Mouse (Mus musculus) CH12.LX (cell line): ENCODE results near the gene Nos1ap. TPM values are rescaled to one million over a fixed set of nuclear protein-coding genes. Genes with fewer than 3 reads are reported as not detected.

Source experiments
- DNase-seq: peaks from one replicate; pipeline ENCODE4 v3.0.0-alpha.2; 2013; ENCODE audit errors: extremely low read depth
- H3K27ac ChIP-seq: 2 replicates; pipeline ENCODE4 v1.5.1; 2012; ENCODE audit warnings: low read depth, mild to moderate bottlenecking, control low read depth, moderate library complexity; ENCODE audit not compliant: insufficient read depth
- H3K27me3 ChIP-seq: replicated peaks from 2 replicates; pipeline ENCODE3; 2012; ENCODE audit warnings: inconsistent platforms
- H3K36me3 ChIP-seq, 2 experiments: replicated peaks in 1 of 2; 2 replicates each; pipeline versions ENCODE3 to v1.6.1; 2012; ENCODE audit warnings: inconsistent platforms in 1 of 2, low read length in 1 of 2, mild to moderate bottlenecking in 1 of 2, mixed read lengths in 1 of 2, moderate library complexity in 1 of 2; ENCODE audit not compliant: control insufficient read depth in 1 of 2, insufficient read depth in 1 of 2
- H3K4me1 ChIP-seq, 2 experiments: 2 replicates each; pipeline ENCODE4 v1.6.1; 2012; ENCODE audit warnings: inconsistent platforms in 1 of 2, moderate library complexity in 1 of 2; ENCODE audit not compliant: insufficient read depth in 2 of 2, control insufficient read depth in 1 of 2
- H3K4me2 ChIP-seq: 2 replicates; pipeline ENCODE4 v1.6.1; 2012; ENCODE audit warnings: low read depth, mild to moderate bottlenecking, control low read depth; ENCODE audit not compliant: poor library complexity, insufficient read depth, severe bottlenecking
- H3K4me3 ChIP-seq, 3 experiments: fragments of 150-350 bp in 1 of 3; sonication (generic) in 1 of 3; replicated peaks in 1 of 3; 2 replicates each; pipeline versions ENCODE3 to v1.5.1; 2011 to 2012; ENCODE audit warnings: low read depth in 2 of 3, low read length in 2 of 3, mild to moderate bottlenecking in 2 of 3, moderate library complexity in 2 of 3, control low read depth in 1 of 3, improper control_type of control experiment in 1 of 3, inconsistent platforms in 1 of 3, mixed read lengths in 1 of 3; ENCODE audit not compliant: poor library complexity in 1 of 3
- H3K79me2 ChIP-seq: replicated peaks from 2 replicates; pipeline ENCODE4 v1.6.1; 2012; ENCODE audit warnings: mild to moderate bottlenecking, moderate library complexity; ENCODE audit not compliant: control insufficient read depth, poor library complexity, insufficient read depth, severe bottlenecking; ENCODE audit errors: extremely low read depth
- H3K9ac ChIP-seq: 2 replicates; pipeline ENCODE4 v1.6.1; 2012; ENCODE audit warnings: low read depth, mild to moderate bottlenecking, control low read depth, moderate library complexity; ENCODE audit not compliant: insufficient read depth
- H3K9me3 ChIP-seq: replicated peaks from 2 replicates; pipeline ENCODE3; 2012; ENCODE audit warnings: low read length, inconsistent platforms, mixed read lengths
- CHD1 ChIP-seq: IDR thresholded peaks from 2 replicates; pipeline ENCODE4 v1.6.1; 2012; ENCODE audit warnings: low read depth, low read length, improper control_type of control experiment, inconsistent platforms
- CTCF ChIP-seq, 2 experiments: IDR thresholded peaks in 1 of 2; conservative IDR thresholded peaks in 1 of 2; 2 replicates each; pipeline ENCODE4 v1.5.1; 2011 to 2012; ENCODE audit warnings: low read depth in 2 of 2, low read length in 2 of 2, improper control_type of control experiment in 1 of 2, inconsistent platforms in 1 of 2, mild to moderate bottlenecking in 1 of 2, moderate library complexity in 1 of 2
- ELF1 ChIP-seq: IDR thresholded peaks from 2 replicates; pipeline ENCODE4 v1.6.1; 2014; ENCODE audit warnings: low read depth, mild to moderate bottlenecking, inconsistent platforms, low read length, improper control_type of control experiment
- EP300 ChIP-seq: IDR thresholded peaks from 2 replicates; pipeline ENCODE4 v1.6.1; 2011; ENCODE audit warnings: low read length, improper control_type of control experiment
- ETS1 ChIP-seq: conservative IDR thresholded peaks from 2 replicates; pipeline ENCODE4 v1.6.1; 2012; ENCODE audit warnings: low read depth, mild to moderate bottlenecking, inconsistent platforms, low read length, improper control_type of control experiment, moderate library complexity
- IRF4 ChIP-seq: IDR thresholded peaks from 2 replicates; pipeline ENCODE4 v1.6.1; 2014; ENCODE audit warnings: low read depth, mild to moderate bottlenecking, inconsistent platforms, low read length, improper control_type of control experiment
- JUN ChIP-seq: IDR thresholded peaks from 2 replicates; pipeline ENCODE4 v1.6.1; 2011; ENCODE audit warnings: low read depth, mild to moderate bottlenecking, low read length, improper control_type of control experiment, moderate library complexity; ENCODE audit not compliant: insufficient read depth
- JUND ChIP-seq: conservative IDR thresholded peaks from 2 replicates; pipeline ENCODE4 v1.6.1; 2011; ENCODE audit warnings: low read depth, low read length, improper control_type of control experiment
- MAX ChIP-seq: IDR thresholded peaks from 2 replicates; pipeline ENCODE4 v1.6.1; 2011; ENCODE audit warnings: low read length, improper control_type of control experiment
- MEF2A ChIP-seq: IDR thresholded peaks from 2 replicates; pipeline ENCODE4 v1.6.1; 2014; ENCODE audit warnings: low read depth, mild to moderate bottlenecking, inconsistent platforms, low read length, improper control_type of control experiment, borderline replicate concordance
- MXI1 ChIP-seq: IDR thresholded peaks from 2 replicates; pipeline ENCODE4 v1.6.1; 2011; ENCODE audit warnings: mild to moderate bottlenecking, low read depth, low read length, improper control_type of control experiment
- MYC ChIP-seq: IDR thresholded peaks from 2 replicates; pipeline ENCODE4 v1.6.1; 2011; ENCODE audit warnings: low read depth, mild to moderate bottlenecking, improper control_type of control experiment, low read length
- NELFE ChIP-seq: IDR thresholded peaks from 2 replicates; pipeline ENCODE4 v1.6.1; 2011; ENCODE audit warnings: low read depth, low read length, improper control_type of control experiment
- PAX5 ChIP-seq: IDR thresholded peaks from 2 replicates; pipeline ENCODE4 v1.6.1; 2012; ENCODE audit warnings: low read length, inconsistent platforms, mixed read lengths
- POLR2AphosphoS2 ChIP-seq: IDR thresholded peaks from 2 replicates; pipeline ENCODE4 v1.6.1; 2011; ENCODE audit warnings: low read depth, low read length, improper control_type of control experiment
- RAD21 ChIP-seq: IDR thresholded peaks from 2 replicates; pipeline ENCODE4 v1.6.1; 2011; ENCODE audit warnings: low read depth, mild to moderate bottlenecking, low read length, improper control_type of control experiment, moderate library complexity
- RCOR1 ChIP-seq: conservative IDR thresholded peaks from 2 replicates; pipeline ENCODE4 v1.6.1; 2012; ENCODE audit warnings: low read depth, mild to moderate bottlenecking, inconsistent platforms, low read length, improper control_type of control experiment
- SIN3A ChIP-seq: IDR thresholded peaks from 2 replicates; pipeline ENCODE4 v1.6.1; 2012; ENCODE audit warnings: low read length, improper control_type of control experiment, inconsistent platforms
- TCF12 ChIP-seq: IDR thresholded peaks from 2 replicates; pipeline ENCODE4 v1.6.1; 2014; ENCODE audit warnings: low read depth, mild to moderate bottlenecking, inconsistent platforms, low read length, improper control_type of control experiment
- UBTF ChIP-seq: IDR thresholded peaks from 2 replicates; pipeline ENCODE4 v1.6.1; 2012; ENCODE audit warnings: low read depth, mild to moderate bottlenecking, inconsistent platforms, low read length, improper control_type of control experiment, moderate library complexity
- USF2 ChIP-seq: conservative IDR thresholded peaks from 2 replicates; pipeline ENCODE4 v1.6.1; 2011; ENCODE audit warnings: low read depth, low read length, improper control_type of control experiment
- ZC3H11A ChIP-seq: IDR thresholded peaks from 2 replicates; pipeline ENCODE4 v1.6.1; 2012; ENCODE audit warnings: low read depth, mild to moderate bottlenecking, inconsistent platforms, low read length, improper control_type of control experiment
- ZNF384 ChIP-seq: IDR thresholded peaks from 2 replicates; pipeline ENCODE4 v1.6.1; 2012; ENCODE audit warnings: low read depth, low read length, improper control_type of control experiment, inconsistent platforms
- dilution Hi-C: fragments of 300-500 bp; cut with MboI; formaldehyde crosslinking; loops from 2 replicates; pipeline ENCODE4 v1.14.3; 2020; ENCODE audit warnings: low sequenced_read_pairs; ENCODE audit not compliant: extremely low pct_unique_long_range_greater_than_20kb, extremely low pct_ligation_motif_present
- in situ Hi-C: fragments of 300-500 bp; cut with MboI; formaldehyde crosslinking; loops from 3 replicates; pipeline ENCODE4 v1.14.3; 2019; ENCODE audit warnings: low sequenced_read_pairs, low pct_ligation_motif_present, low pct_unique_long_range_greater_than_20kb, mixed read lengths
- polyA plus RNA-seq: library from polyadenylated mRNA; unstranded; fragments of >175 nt; gene quantifications from 2 replicates; pipeline ENCODE4 v1.2.1, GENCODE M21; 2012; ENCODE audit warnings: low read depth; ENCODE audit not compliant: insufficient read length
- total RNA-seq, 2 experiments: library from RNA; depleted of rRNA; stranded (reverse); fragments of 300-350 nt in 1 of 2; fragments of >200 nt in 1 of 2; gene quantifications; 2 replicates each; pipeline ENCODE4 v1.2.3; 2012 to 2014

Gene Nos1ap
- total and polyA plus RNA-seq, 3 experiments: not detected

- dilution Hi-C loops (no loop called here), in situ Hi-C loops (no loop called here)
- H3K4me3 ChIP-seq: no peak overlapping the region
- no peak for TF ChIP-seq NELFE
- no peak for TF ChIP-seq ZC3H11A
- TF ChIP-seq USF2: no peak
- TF ChIP-seq TCF12: no peak
- no peak for TF ChIP-seq RCOR1
- TF ChIP-seq UBTF: no peak
- DNase-seq: no peak
- H3K36me3 ChIP-seq: no peaks in the 10 kb centered on the region
- H3K9ac ChIP-seq: no peak overlapping the region
- no peak overlapping the region for H3K4me2 ChIP-seq
- H3K4me1 ChIP-seq: peaks cover 0 to 1% of the 10 kb centered on the region in 2 experiments; a peak in 2 of 4 replicates
- no peak overlapping the region for H3K27ac ChIP-seq
- no peaks in the 10 kb centered on the region for H3K79me2 ChIP-seq
- H3K9me3 ChIP-seq: peaks cover 6% of the 10 kb centered on the region
- H3K27me3 ChIP-seq: peaks cover 10% of the 10 kb centered on the region
These were observed 5.7 kb downstream of the Nos1ap start for GRCm38 (mm10) chr1:170583925-170584324.

GRCm38 (mm10) chr1:170582341-170582740 lies 7.3 kb downstream of the Nos1ap start:
- H3K4me1 ChIP-seq: no peaks in the 10 kb centered on the region
- H3K79me2 ChIP-seq: no peaks in the 10 kb centered on the region
- no peak for TF ChIP-seq IRF4
- no peak for DNase-seq
- in situ Hi-C loops (no loop called here), dilution Hi-C loops (no loop called here)
- no peaks in the 10 kb centered on the region for H3K36me3 ChIP-seq
- peaks cover 6% of the 10 kb centered on the region for H3K9me3 ChIP-seq
- H3K27ac ChIP-seq: no peak overlapping the region
- H3K4me3 ChIP-seq: no peak overlapping the region
- no peak overlapping the region for H3K4me2 ChIP-seq
- no peaks in the 10 kb centered on the region for H3K27me3 ChIP-seq
- no peak overlapping the region for H3K9ac ChIP-seq

GRCm38 (mm10) chr1:170580485-170581110 lies 9.1 kb downstream of the Nos1ap start:
- peaks cover 6% of the 10 kb centered on the region for H3K9me3 ChIP-seq
- H3K9ac ChIP-seq: no peak overlapping the region
- TF ChIP-seq CHD1: no peak
- TF ChIP-seq ELF1: no peak
- no peak for TF ChIP-seq JUN
- no peak for TF ChIP-seq ETS1
- TF ChIP-seq UBTF: no peak
- no peak for TF ChIP-seq CTCF (conservative IDR thresholded peaks at IDR 0.05 in 1 of 2, IDR thresholded peaks at IDR 0.05 in 1 of 2; ENCODE audit: low read depth in 2 of 2, low read length in 2 of 2)
- TF ChIP-seq SIN3A: no peak
- no peak for TF ChIP-seq POLR2AphosphoS2
- no peak for TF ChIP-seq ZNF384
- no peak for TF ChIP-seq MXI1
- TF ChIP-seq PAX5: no peak
- no peak for TF ChIP-seq ZC3H11A
- no peak for TF ChIP-seq EP300
- TF ChIP-seq JUND: no peak
- TF ChIP-seq MYC: no peak
- TF ChIP-seq RAD21: no peak
- no peak for TF ChIP-seq MEF2A
- TF ChIP-seq MAX: no peak
- no peak for TF ChIP-seq TCF12
- H3K4me2 ChIP-seq: no peak overlapping the region
- H3K27ac ChIP-seq: no peak overlapping the region
- H3K4me1 ChIP-seq: no peaks in the 10 kb centered on the region
- H3K4me3 ChIP-seq: no peak overlapping the region
- no peaks in the 10 kb centered on the region for H3K79me2 ChIP-seq
- dilution Hi-C loops: no loop called here
- in situ Hi-C loops: no loop called here
- no peaks in the 10 kb centered on the region for H3K36me3 ChIP-seq
- H3K27me3 ChIP-seq: no peaks in the 10 kb centered on the region
- DNase-seq: no peak
